Mouse (Mus musculus) activated CD4-positive, CD25-positive, alpha-beta regulatory T cell (primary cell): ENCODE data around the gene Mtnr1a. TPM values are rescaled to one million over a fixed set of nuclear protein-coding genes. Genes with fewer than 3 reads are reported as not detected.

Experiments
- polyA plus RNA-seq, 2 experiments: library from polyadenylated mRNA; unstranded; fragments of 100-300 nt; shearing (Covaris generic); gene quantifications; one replicate each; pipeline ENCODE4 v1.2.1; 2017

Mtnr1a gene
- polyA plus RNA-seq: under 1 TPM in 1 of 2 experiments, not detected in 1; 0.34 TPM

DNA sequence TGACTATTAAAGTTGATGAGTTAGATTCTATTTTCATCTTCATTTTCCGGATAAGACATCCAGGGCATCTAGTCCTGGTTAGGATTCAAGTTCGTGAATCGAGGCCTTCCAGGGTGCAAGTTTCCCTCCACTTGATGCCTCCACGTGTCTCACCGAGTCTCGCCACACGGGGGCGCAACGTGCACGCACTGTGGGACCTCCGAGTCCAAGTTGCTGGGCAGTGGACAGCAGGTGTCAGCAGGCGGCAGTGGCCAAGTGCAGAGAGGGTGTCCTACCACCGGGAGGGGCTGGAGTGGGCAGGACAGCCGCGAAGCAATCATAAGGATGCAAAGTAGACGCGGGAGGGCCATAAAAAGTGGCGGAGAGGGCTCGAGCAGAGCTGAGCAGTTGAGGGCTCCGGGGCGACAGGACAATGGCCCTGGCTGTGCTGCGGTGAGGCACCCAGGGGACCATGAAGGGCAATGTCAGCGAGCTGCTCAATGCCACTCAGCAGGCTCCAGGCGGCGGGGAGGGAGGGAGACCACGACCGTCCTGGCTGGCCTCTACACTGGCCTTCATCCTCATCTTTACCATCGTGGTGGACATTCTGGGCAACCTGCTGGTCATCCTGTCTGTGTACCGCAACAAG, at the start of gene Mtnr1a:
Mtnr1a (plus strand) TSS at position 379 of the 628 bp plus-strand sequence.

Other genes with a start within 250 kb of the Mtnr1a start
- gene Fat1, start 133.7 kb upstream of the Mtnr1a start, polyA plus RNA-seq: under 1 TPM in 1 of 2 experiments, not detected in 1; 0.15 TPM
- gene F11, start 192.9 kb downstream of the Mtnr1a start, polyA plus RNA-seq: under 1 TPM in 1 of 2 experiments, not detected in 1; 0.10 TPM
- gene Klkb1, start 225.7 kb downstream of the Mtnr1a start, polyA plus RNA-seq: under 1 TPM; 0.07 to 0.29 TPM
- gene Gm45753, start 239.3 kb downstream of the Mtnr1a start, polyA plus RNA-seq: not detected